Mouse (Mus musculus) layer of hippocampus, adult 2 months (tissue): ENCODE measurements at regions not wholly inside any gene's neighbourhood (a gene's known extent, or its start where the extent isn't known, plus 50 kb on each side); places are given as distances from the start of the nearest gene placed in this dataset.
"Not testable (repeated sequence)": the region's sequence is repeated elsewhere in the genome, so short reads cannot be mapped to it uniquely, and the experiment has no call there.

Experiments used
- DNase-seq, 2 experiments: peaks; one replicate each; pipeline ENCODE4 v3.0.0; 2022; ENCODE audit warnings: low spot score in 2 of 2
- H3K27ac ChIP-seq: fragments of 200-600 bp; 2 replicates; pipeline ENCODE4 v1.8.1; 2022
- H3K4me3 ChIP-seq: fragments of 200-600 bp; 2 replicates; pipeline ENCODE4 v1.8.1; 2022; ENCODE audit warnings: mild to moderate bottlenecking
- CTCF ChIP-seq: fragments of 200-600 bp; conservative IDR thresholded peaks from 2 replicates; pipeline ENCODE4 v1.8.1; 2022; ENCODE audit warnings: antibody characterized with exemption, mild to moderate bottlenecking, moderate library complexity

GRCm38 (mm10) chr10:46100837-46101236 is 523.2 kb downstream of the Hace1 start:
- no peak for DNase-seq
- peak; percentile 19 for TF ChIP-seq CTCF
- Histone ChIP-seq H3K4me3 (no peak overlapping the region), H3K27ac (no peak overlapping the region)

GRCm38 (mm10) chr10:46108810-46109209 is 531.2 kb downstream of the Hace1 start:
- H3K27ac ChIP-seq = no peak overlapping the region
- no peak overlapping the region for H3K4me3 ChIP-seq
- TF ChIP-seq CTCF = no peak
- DNase-seq = no peak

- no peak for DNase-seq
- Histone ChIP-seq H3K27ac (no peak overlapping the region), H3K4me3 (no peak overlapping the region)
- no peak for TF ChIP-seq CTCF
These were observed 537.1 kb downstream of the Hace1 start for GRCm38 (mm10) chr10:46114631-46115130.

- H3K4me3 ChIP-seq, DNase-seq, H3K27ac ChIP-seq: not testable (repeated sequence)
These were observed 544.8 kb downstream of the Hace1 start for GRCm38 (mm10) chr10:46122409-46122808.

GRCm38 (mm10) chr10:46123795-46124194 is 546.2 kb downstream of the Hace1 start:
- Histone ChIP-seq H3K4me3 (no peak overlapping the region), H3K27ac (no peak overlapping the region)
- no peak for DNase-seq
- TF ChIP-seq CTCF = no peak

DNA sequence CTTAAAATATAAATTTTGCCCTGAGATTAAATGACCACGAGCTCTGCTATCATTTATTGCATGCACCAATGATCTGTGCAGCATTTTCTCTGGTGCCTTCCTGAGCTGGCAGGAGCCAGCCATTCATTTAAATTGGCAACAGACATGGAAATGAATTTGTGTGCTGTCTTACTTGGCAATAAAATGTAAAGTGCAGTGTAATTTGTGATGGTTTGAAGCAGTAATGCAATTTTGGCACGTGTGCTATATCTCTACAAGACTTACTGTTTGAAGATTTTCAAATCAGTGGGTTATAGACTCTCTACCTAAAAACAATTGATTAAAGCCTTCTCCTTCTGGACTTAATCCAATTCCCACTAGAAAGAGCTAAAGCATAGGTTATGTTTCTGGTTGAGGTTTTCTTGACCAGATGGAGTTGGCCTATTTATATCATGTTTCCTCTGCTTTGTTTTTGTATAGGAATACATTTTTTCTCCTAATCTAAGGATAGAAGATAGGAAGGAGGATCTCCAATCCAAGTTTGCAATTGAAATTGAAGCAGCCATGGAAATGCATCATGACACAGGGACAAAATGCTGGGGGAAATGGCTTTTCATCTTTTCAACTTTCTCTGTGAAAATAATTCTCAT is 557.6 kb downstream of the Hace1 start:
- no peak for TF ChIP-seq CTCF
- DNase-seq = no peak
- H3K4me3 ChIP-seq = no peak overlapping the region
- H3K27ac ChIP-seq = no peak overlapping the region

DNA sequence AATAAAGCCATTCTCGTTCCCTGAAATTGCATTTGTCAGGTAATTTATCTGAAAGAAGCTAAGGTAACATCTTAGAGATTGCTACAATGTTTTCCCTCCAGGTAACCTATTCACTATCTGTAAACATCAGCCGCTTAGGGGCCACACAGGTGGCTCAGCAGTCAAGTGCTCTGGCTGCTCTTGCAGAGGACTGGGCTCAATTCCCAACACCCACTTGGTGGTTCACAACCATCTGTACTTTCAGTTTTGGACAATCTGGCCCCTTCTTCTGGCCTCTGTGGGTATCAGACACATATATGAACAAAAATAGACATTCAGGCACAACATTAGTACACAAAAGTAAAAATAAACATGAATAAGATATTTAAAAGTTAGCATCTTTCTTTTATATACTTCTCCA is 596.4 kb downstream of the Hace1 start:
- Histone ChIP-seq H3K4me3 (no peak overlapping the region), H3K27ac (no peak overlapping the region)
- no peak for DNase-seq
- TF ChIP-seq CTCF = no peak

- DNase-seq = no peak
- no peak for TF ChIP-seq CTCF
- H3K4me3 ChIP-seq = no peak overlapping the region
- H3K27ac ChIP-seq = no peak overlapping the region
These were observed 608.3 kb downstream of the Hace1 start for GRCm38 (mm10) chr10:46185763-46186458.

GRCm38 (mm10) chr10:46194143-46194542 is 616.5 kb downstream of the Hace1 start:
- Histone ChIP-seq H3K4me3 (no peak overlapping the region), H3K27ac (no peak overlapping the region)
- DNase-seq = no peak
- no peak for TF ChIP-seq CTCF

- no peak for DNase-seq
- TF ChIP-seq CTCF = no peak
- Histone ChIP-seq H3K27ac (no peak overlapping the region), H3K4me3 (no peak overlapping the region)
These were observed 649.3 kb downstream of the Hace1 start for GRCm38 (mm10) chr10:46226837-46227402.

GRCm38 (mm10) chr10:46229608-46230007 is 652.0 kb downstream of the Hace1 start:
- Histone ChIP-seq H3K4me3 (no peak overlapping the region), H3K27ac (no peak overlapping the region)
- DNase-seq = no peak
- no peak for TF ChIP-seq CTCF

GRCm38 (mm10) chr10:46235581-46235980 is 658.0 kb downstream of the Hace1 start:
- DNase-seq = peak; percentile 5 to 41
- TF ChIP-seq CTCF = peak; percentile 90

DNA sequence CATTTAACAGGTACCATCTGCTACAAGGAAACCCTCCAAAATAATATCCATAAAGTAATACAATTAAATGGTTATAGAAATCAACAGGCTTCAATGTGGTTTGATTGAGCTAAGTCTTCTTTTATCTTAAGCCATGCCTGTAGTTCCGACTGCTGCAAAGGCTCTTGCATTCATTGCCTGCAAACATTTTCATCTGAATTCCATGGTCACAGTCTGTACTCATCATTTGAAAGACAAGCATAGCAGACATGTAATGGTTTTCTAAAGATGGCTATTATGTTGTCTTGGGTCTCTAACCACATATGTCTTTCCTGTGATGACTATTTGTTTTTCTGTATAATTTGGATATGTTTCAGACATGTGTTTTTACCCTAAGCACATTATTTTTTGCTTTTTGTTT is 677.9 kb downstream of the Hace1 start:
- TF ChIP-seq CTCF = no peak
- Histone ChIP-seq H3K27ac (no peak overlapping the region), H3K4me3 (no peak overlapping the region)
- no peak for DNase-seq

More at GRCm38 (mm10) chr10:46235581-46235980, 658.0 kb downstream of the Hace1 start:
- Histone ChIP-seq H3K27ac (no peak overlapping the region), H3K4me3 (no peak overlapping the region)

GRCm38 (mm10) chr10:46269710-46270109 is 692.1 kb downstream of the Hace1 start:
- DNase-seq = no peak
- Histone ChIP-seq H3K4me3 (no peak overlapping the region), H3K27ac (no peak overlapping the region)
- no peak for TF ChIP-seq CTCF
